Mouse (Mus musculus) small intestine, adult 2 months (tissue): ENCODE results near the gene Erp27. TPM values are rescaled to one million over a fixed set of nuclear protein-coding genes. Genes with fewer than 3 reads are reported as not detected.
A peak's percentile ranks its signal among the peaks of the same experiment; 100 is the strongest.
"Not testable (repeated sequence)": the region's sequence is repeated elsewhere in the genome, so short reads cannot be mapped to it uniquely, and the experiment has no call there.

Experiments
- H3K27ac ChIP-seq: fragments of 200-500 bp; 2 replicates; pipeline ENCODE4 v1.5.1; 2012; ENCODE audit warnings: low read depth, low read length, control low read depth, inconsistent platforms; ENCODE audit not compliant: insufficient read depth
- H3K27me3 ChIP-seq: fragments of 200-500 bp; 2 replicates; pipeline ENCODE4 v1.6.1; 2012; ENCODE audit warnings: mild to moderate bottlenecking, moderate library complexity, low read length, inconsistent platforms; ENCODE audit not compliant: control insufficient read depth, insufficient read depth
- H3K36me3 ChIP-seq: fragments of 200-500 bp; 2 replicates; pipeline ENCODE4 v1.6.1; 2012; ENCODE audit warnings: mild to moderate bottlenecking, low read length, control low read depth, inconsistent platforms; ENCODE audit not compliant: control insufficient read depth, insufficient read depth
- H3K4me1 ChIP-seq: fragments of 200-500 bp; 2 replicates; pipeline ENCODE4 v1.6.1; 2012; ENCODE audit warnings: low read length, inconsistent platforms, mixed read lengths; ENCODE audit not compliant: control insufficient read depth, insufficient read depth, insufficient read length
- H3K4me3 ChIP-seq: fragments of 200-500 bp; 2 replicates; pipeline ENCODE4 v1.5.1; 2012; ENCODE audit warnings: low read depth, mild to moderate bottlenecking, control low read depth, inconsistent platforms, low read length, moderate library complexity
- CTCF ChIP-seq: fragments of 200-500 bp; IDR thresholded peaks from 2 replicates; pipeline ENCODE4 v1.5.1; 2012; ENCODE audit warnings: low read depth, mild to moderate bottlenecking, control low read depth, inconsistent platforms, low read length, moderate library complexity, mixed read lengths; ENCODE audit not compliant: insufficient replicate concordance, insufficient read length; ENCODE audit errors: extremely low read depth
- POLR2A ChIP-seq: fragments of 200-500 bp; IDR thresholded peaks from 2 replicates; pipeline ENCODE4 v1.6.1; 2012; ENCODE audit warnings: low read depth, mild to moderate bottlenecking, control low read depth, inconsistent platforms, low read length, moderate library complexity
- WGBS: fragments of 180-500 bp; shearing (Covaris S2); methylation state at CpG from one replicate; pipeline ENCODE4 v1.1.7; 2018; 5-methylcytosine and 5-hydroxymethylcytosine counted together
- polyA plus RNA-seq: library from polyadenylated mRNA; depleted of rRNA; stranded (reverse); fragments of >200 nt; gene quantifications from 2 replicates; pipeline ENCODE4 v1.2.3, GENCODE M21; 2012; rRNA removed

Erp27 gene
- polyA plus RNA-seq, result 0.28 and 23.3 TPM in 2 replicates

- TF ChIP-seq POLR2A (no peak), CTCF (no peak)
- Histone ChIP-seq H3K27ac (no peak within 1 kb of the TSS), H3K36me3 (no peaks in the 10 kb centered on the region), H3K4me3 (no peak within 1 kb of the TSS), H3K27me3 (no peaks in the 10 kb centered on the region), H3K4me1 (no peaks in the 10 kb centered on the region)
- 28% methylated on average over 5 of the region's 5 CpGs for WGBS
Measured at GRCm38 (mm10) chr6:136922080-136922479, at the start of gene Erp27. Gene Erp27 (minus strand): TSS chr6:136922180.

- not testable (repeated sequence) for H3K27me3 ChIP-seq, H3K36me3 ChIP-seq, H3K4me1 ChIP-seq, H3K27ac ChIP-seq, H3K4me3 ChIP-seq
- 25% methylated on average over 4 of the region's 4 CpGs for WGBS
Measured at GRCm38 (mm10) chr6:136968877-136969276, 46.9 kb upstream of the Erp27 start.

GRCm38 (mm10) chr6:136967466-136967865 is 45.5 kb upstream of the Erp27 start:
- no peaks in the 10 kb centered on the region for H3K27me3 ChIP-seq
- H3K27ac ChIP-seq, result no peak overlapping the region

DNA sequence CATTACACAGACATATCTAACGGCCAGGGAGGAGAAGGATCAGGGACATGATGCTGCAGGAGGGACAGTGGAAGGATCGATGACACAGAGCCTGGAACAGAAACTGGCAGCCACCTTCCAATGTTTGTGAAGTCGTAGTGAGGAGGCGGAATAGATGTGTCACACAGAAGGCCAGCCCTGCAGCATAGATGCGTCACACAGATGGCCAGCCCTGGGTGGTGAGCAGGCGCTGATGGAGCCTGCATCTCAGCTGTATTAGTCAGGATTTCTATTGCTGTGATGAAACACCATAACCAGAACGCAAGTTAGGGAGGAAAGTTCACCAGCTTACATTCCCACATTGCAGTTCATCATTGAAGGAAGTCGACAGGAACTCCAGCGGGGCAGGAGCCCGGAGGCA is 43.9 kb upstream of the Erp27 start:
- no peak overlapping the region for H3K27ac ChIP-seq
- H3K27me3 ChIP-seq, result no peaks in the 10 kb centered on the region
- H3K36me3 ChIP-seq, result no peaks in the 10 kb centered on the region
- H3K4me1 ChIP-seq, result no peaks in the 10 kb centered on the region
- TF ChIP-seq POLR2A (no peak), CTCF (no peak)
- 77% methylated on average over 10 of the region's 10 CpGs for WGBS
- H3K4me3 ChIP-seq, result no peak overlapping the region

More at GRCm38 (mm10) chr6:136967466-136967865, 45.5 kb upstream of the Erp27 start:
- H3K36me3 ChIP-seq, result no peaks in the 10 kb centered on the region
- H3K4me3 ChIP-seq, result no peak overlapping the region
- WGBS, result 77% methylated on average over 4 of the region's 4 CpGs
- H3K4me1 ChIP-seq, result no peaks in the 10 kb centered on the region
- TF ChIP-seq POLR2A (no peak), CTCF (no peak)

DNA sequence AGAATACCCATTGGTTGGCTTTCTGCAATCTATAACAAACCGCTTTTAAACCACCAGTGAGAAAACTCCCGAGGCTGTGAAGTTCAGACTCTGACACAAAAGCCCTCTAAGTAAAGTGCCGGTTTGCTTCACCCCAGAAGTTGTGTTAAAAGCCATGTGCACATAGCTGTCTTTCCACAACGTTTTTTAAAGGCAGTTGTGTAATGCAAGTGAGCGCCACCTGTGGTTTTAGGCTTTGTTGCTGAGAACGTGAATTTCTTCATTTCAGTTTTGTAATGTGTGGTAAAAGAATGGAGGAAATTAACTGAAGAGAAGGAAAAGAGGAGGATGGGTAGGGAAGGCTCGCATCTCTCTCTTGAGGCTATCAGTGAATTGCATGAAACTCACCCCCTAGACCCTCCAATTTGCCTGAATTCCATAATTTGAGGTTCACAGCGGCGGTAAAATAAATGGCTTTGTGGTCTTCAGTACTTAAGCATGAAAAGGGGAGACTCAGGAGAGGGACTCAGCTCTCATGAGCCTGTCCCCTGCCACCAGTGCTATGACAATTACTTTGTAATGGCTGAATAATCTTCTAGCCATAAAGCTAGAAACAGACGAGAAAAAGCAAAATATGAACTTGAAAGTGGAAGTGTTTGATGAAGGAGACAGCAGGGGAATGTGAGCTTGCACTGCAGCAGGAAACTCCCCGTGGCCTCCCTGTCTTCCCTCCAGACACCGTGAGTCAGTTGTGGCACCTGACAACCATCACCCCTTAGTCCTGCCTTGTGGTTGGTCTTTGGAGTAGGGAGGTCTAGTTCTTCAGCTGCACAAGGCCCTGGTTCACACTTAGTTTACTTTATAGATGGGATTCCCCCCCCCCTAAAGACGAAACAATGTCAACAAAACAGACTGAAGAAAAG is 42.9 kb upstream of the Erp27 start:
- Histone ChIP-seq H3K27me3 (no peaks in the 10 kb centered on the region), H3K27ac (peak overlapping the region; percentile 26; the same call in 1 of the 2 replicates), H3K36me3 (no peaks in the 10 kb centered on the region), H3K4me1 (no peaks in the 10 kb centered on the region), H3K4me3 (no peak overlapping the region)
- WGBS, result 54% methylated on average over 13 of the region's 13 CpGs
- no peak for TF ChIP-seq CTCF
- no peak for TF ChIP-seq POLR2A

DNA sequence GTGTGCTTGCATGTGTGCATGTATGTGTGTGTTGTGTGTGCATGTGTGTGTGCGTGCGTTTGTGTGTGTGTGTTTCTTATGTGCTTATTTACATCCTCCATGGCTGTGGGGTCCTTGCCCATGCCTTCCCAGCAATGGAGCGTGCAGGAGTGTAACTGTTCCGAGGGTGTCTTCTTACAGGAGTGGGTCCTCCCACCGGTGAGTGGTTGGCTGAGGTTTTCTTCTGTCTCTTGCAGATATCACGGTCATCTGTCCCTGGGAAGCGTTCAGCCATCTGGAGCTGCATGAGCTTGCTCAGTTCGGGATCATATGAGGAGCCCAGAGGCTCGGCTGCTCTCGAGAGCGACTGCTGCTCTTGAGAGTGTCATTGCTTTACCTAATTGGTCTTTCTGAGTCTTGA is 41.0 kb upstream of the Erp27 start:
- H3K36me3 ChIP-seq, result no peaks in the 10 kb centered on the region
- H3K27ac ChIP-seq, result no peak overlapping the region
- H3K4me1 ChIP-seq, result no peaks in the 10 kb centered on the region
- WGBS, result 82% methylated on average over 11 of the region's 11 CpGs
- H3K27me3 ChIP-seq, result no peaks in the 10 kb centered on the region
- TF ChIP-seq CTCF (no peak), POLR2A (no peak)
- H3K4me3 ChIP-seq, result no peak overlapping the region

DNA sequence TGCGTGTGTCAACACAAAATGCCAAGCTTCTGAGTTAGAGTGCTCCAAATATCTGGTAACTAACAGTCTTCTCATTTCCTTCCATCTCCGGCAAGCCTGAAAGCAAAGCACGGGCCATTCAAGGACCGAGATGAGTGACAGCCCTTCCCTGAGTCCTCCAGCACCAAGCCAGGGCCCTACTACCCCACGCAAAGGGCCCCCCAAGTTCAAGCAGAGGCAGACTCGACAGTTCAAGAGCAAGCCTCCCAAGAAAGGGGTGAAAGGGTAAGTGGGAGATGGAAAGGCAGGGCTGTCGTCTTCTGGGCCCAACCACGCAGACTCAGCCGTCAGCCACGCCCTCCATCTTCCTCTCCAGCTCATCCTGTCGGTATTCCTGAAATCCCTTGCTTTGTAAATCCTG is 37.2 kb upstream of the Erp27 start:
- Histone ChIP-seq H3K36me3 (no peaks in the 10 kb centered on the region), H3K27ac (no peak overlapping the region), H3K4me1 (no peaks in the 10 kb centered on the region), H3K27me3 (no peaks in the 10 kb centered on the region), H3K4me3 (no peak overlapping the region)
- no peak for TF ChIP-seq POLR2A
- 54% methylated on average over 11 of the region's 11 CpGs for WGBS
